ENCODE assay signal across 19 mouse cellular contexts in genomic region chr4:117652727-117653126, GRCm38 (mm10). TPM values are rescaled to one million over a fixed set of nuclear protein-coding genes. Genes with fewer than 3 reads are reported as not detected.
DNase-seq lines count a peak whose midpoint lies in the region; ATAC-seq and TF ChIP-seq lines count a peak whose summit lies in the region.
"Had no signal": no experiment of that assay in that cellular context is flagged by ENCODE, and none has a peak within 500 bp of the region (broad histone marks: within the 10 kb centered on the region; RNA-seq: fewer than 3 reads in every experiment).

No protein-coding gene starts in this region.

- H3K4me3 ChIP-seq in intestine, postnatal 0 days (ENCODE audit: low read depth, low read length): no peak overlapping the region
- no peak overlapping the region for H3K4me3 ChIP-seq in intestine, embryonic 16.5 days (ENCODE audit: low read length)
- H3K4me3 ChIP-seq in CH12.LX (replicated peaks in 1 of 3; ENCODE audit: low read depth in 2 of 3, low read length in 2 of 3, poor library complexity in 1 of 3): no peak overlapping the region
- no peak overlapping the region for H3K4me3 ChIP-seq in limb, embryonic 10.5 days
- H3K4me3 ChIP-seq in liver, embryonic 15.5 days (replicated peaks): no peak overlapping the region
- H3K4me3 ChIP-seq: heart, embryonic 12.5 days; hindbrain, embryonic 15.5 days had no signal

- WGBS in intestine, postnatal 0 days: 55% methylated on average over 5 of the region's 5 CpGs
- WGBS in intestine, embryonic 16.5 days: 62% methylated on average over 5 of the region's 5 CpGs
- WGBS in limb, embryonic 10.5 days: 48% methylated on average over 5 of the region's 5 CpGs
- WGBS in liver, embryonic 15.5 days (ENCODE audit: insufficient replicate concordance): 42% methylated on average over 5 of the region's 5 CpGs

- TF ChIP-seq EP300 in CH12.LX (IDR thresholded peaks at IDR 0.05; ENCODE audit: low read length): no peak

- H3K36me3 ChIP-seq in intestine, postnatal 0 days (ENCODE audit: control insufficient read depth, insufficient read depth): peaks cover 18% of the 10 kb centered on the region; the same call in 1 of the 2 replicates
- peaks cover 2% of the 10 kb centered on the region; the same call in 1 of the 2 replicates for H3K36me3 ChIP-seq in intestine, embryonic 16.5 days (ENCODE audit: control insufficient read depth, insufficient read depth, low read length)
- H3K36me3 ChIP-seq in CH12.LX (replicated peaks in 1 of 2; ENCODE audit: control insufficient read depth in 1 of 2, insufficient read depth in 1 of 2, low read length in 1 of 2): peaks cover 2 to 57% of the 10 kb centered on the region in 2 experiments
- peaks cover 13% of the 10 kb centered on the region for H3K36me3 ChIP-seq in limb, embryonic 10.5 days
- no peaks in the 10 kb centered on the region for H3K36me3 ChIP-seq in liver, embryonic 15.5 days (replicated peaks)
- H3K36me3 ChIP-seq: hindbrain, embryonic 15.5 days had no signal

- no peak overlapping the region for H3K27ac ChIP-seq in intestine, postnatal 0 days (ENCODE audit: low read depth, low read length)
- H3K27ac ChIP-seq in intestine, embryonic 16.5 days (ENCODE audit: low read length): no peak overlapping the region
- peak overlapping the region; percentile 52 for H3K27ac ChIP-seq in CH12.LX (ENCODE audit: insufficient read depth, low read depth)
- peak overlapping the region; percentile 85 for H3K27ac ChIP-seq in limb, embryonic 10.5 days
- no peak overlapping the region for H3K27ac ChIP-seq in liver, embryonic 15.5 days (replicated peaks)
- H3K27ac ChIP-seq: hindbrain, embryonic 15.5 days; kidney, postnatal 0 days had no signal

- dilution Hi-C loops in CH12.LX (cut with MboI; ENCODE audit: extremely low pct_ligation_motif_present, extremely low pct_unique_long_range_greater_than_20kb, low sequenced_read_pairs): no loop called here

- DNase-seq in CH12.LX (ENCODE audit: extremely low read depth): peak; percentile 89
- DNase-seq in limb, embryonic 10.5 days (ENCODE audit: low spot score): no peak
- no peak for DNase-seq in kidney, postnatal 14 days
- no peak for DNase-seq in adrenal gland, postnatal 14 days
- DNase-seq in adrenal gland, postnatal 10 days: no peak
- DNase-seq: B cell, adult 2 months; cerebellum, postnatal 14 days; embryo, embryonic 11 days; kidney, adult 11 months; layer of hippocampus, postnatal 36 days; lung, adult 2 months; lung, postnatal 36 days; right cerebral cortex, postnatal 4 days had no signal

- no peak for ATAC-seq in intestine, postnatal 0 days
- ATAC-seq in intestine, embryonic 16.5 days: no peak
- ATAC-seq in liver, embryonic 15.5 days (ENCODE audit: insufficient read depth): peak; percentile 71

- in situ Hi-C loops in CH12.LX (cut with MboI; ENCODE audit: low pct_ligation_motif_present, low pct_unique_long_range_greater_than_20kb, low sequenced_read_pairs): loop anchor here (10.0 kb wide), 1 partner anchor 328 kb away; no protein-coding TSS in a partner anchor

- no peak overlapping the region for H3K9ac ChIP-seq in intestine, postnatal 0 days (ENCODE audit: low read depth, low read length)
- H3K9ac ChIP-seq in intestine, embryonic 16.5 days (ENCODE audit: low read depth, low read length): no peak overlapping the region
- no peak overlapping the region for H3K9ac ChIP-seq in CH12.LX (ENCODE audit: insufficient read depth, low read depth)
- H3K9ac ChIP-seq in liver, embryonic 15.5 days: no peak overlapping the region
- H3K9ac ChIP-seq: heart, embryonic 12.5 days; hindbrain, embryonic 15.5 days had no signal

- TF ChIP-seq RAD21 in CH12.LX (IDR thresholded peaks at IDR 0.05; ENCODE audit: low read depth, low read length): peak; percentile 58

- no peak overlapping the region for H3K4me2 ChIP-seq in intestine, postnatal 0 days (replicated peaks; ENCODE audit: low read depth)
- no peak overlapping the region for H3K4me2 ChIP-seq in intestine, embryonic 16.5 days (ENCODE audit: low read depth, low read length)
- H3K4me2 ChIP-seq in CH12.LX (ENCODE audit: insufficient read depth, low read depth, poor library complexity, severe bottlenecking): peak overlapping the region; percentile 32; the same call in 1 of the 2 replicates
- no peak overlapping the region for H3K4me2 ChIP-seq in liver, embryonic 15.5 days
- H3K4me2 ChIP-seq: heart, embryonic 12.5 days; hindbrain, embryonic 15.5 days had no signal

- no peaks in the 10 kb centered on the region for H3K9me3 ChIP-seq in intestine, postnatal 0 days (ENCODE audit: control insufficient read depth)
- H3K9me3 ChIP-seq in intestine, embryonic 16.5 days (ENCODE audit: control insufficient read depth, low read length): no peaks in the 10 kb centered on the region
- H3K9me3 ChIP-seq in CH12.LX (replicated peaks; ENCODE audit: low read length): no peaks in the 10 kb centered on the region
- no peaks in the 10 kb centered on the region for H3K9me3 ChIP-seq in limb, embryonic 10.5 days (replicated peaks)
- H3K9me3 ChIP-seq in liver, embryonic 15.5 days (replicated peaks): no peaks in the 10 kb centered on the region
- H3K9me3 ChIP-seq: heart, embryonic 12.5 days; hindbrain, embryonic 15.5 days had no signal

- no peaks in the 10 kb centered on the region for H3K79me2 ChIP-seq in CH12.LX (replicated peaks; ENCODE audit: control insufficient read depth, extremely low read depth, insufficient read depth, poor library complexity, severe bottlenecking)

- no peaks in the 10 kb centered on the region for H3K4me1 ChIP-seq in intestine, postnatal 0 days (replicated peaks; ENCODE audit: control insufficient read depth, insufficient read depth, low read length)
- no peaks in the 10 kb centered on the region for H3K4me1 ChIP-seq in intestine, embryonic 16.5 days (ENCODE audit: control insufficient read depth, insufficient read depth, low read length)
- H3K4me1 ChIP-seq in CH12.LX (ENCODE audit: control insufficient read depth in 1 of 2, insufficient read depth in 2 of 2): peaks cover 21 to 82% of the 10 kb centered on the region in 2 experiments
- H3K4me1 ChIP-seq in limb, embryonic 10.5 days: peaks cover 98% of the 10 kb centered on the region
- peaks cover 13% of the 10 kb centered on the region for H3K4me1 ChIP-seq in liver, embryonic 15.5 days (replicated peaks)

- TF ChIP-seq CTCF in intestine, postnatal 0 days (IDR thresholded peaks at IDR 0.05; ENCODE audit: low read depth): 0 out of 2 replicates have a peak, but pooled peaks have one; percentile 26
- peak in 1 of 2 experiments; percentile 70; a peak in 2 of 4 replicates for TF ChIP-seq CTCF in CH12.LX (conservative IDR thresholded peaks at IDR 0.05 in 1 of 2, IDR thresholded peaks at IDR 0.05 in 1 of 2; ENCODE audit: low read depth in 2 of 2, low read length in 2 of 2)

- peak; percentile 46 for TF ChIP-seq POLR2A in CH12.LX (IDR thresholded peaks at IDR 0.05; ENCODE audit: low read depth, low read length)

- no peaks in the 10 kb centered on the region for H3K27me3 ChIP-seq in intestine, postnatal 0 days (replicated peaks; ENCODE audit: control insufficient read depth, insufficient read depth, low read length)
- no peaks in the 10 kb centered on the region for H3K27me3 ChIP-seq in intestine, embryonic 16.5 days (replicated peaks; ENCODE audit: control insufficient read depth, insufficient read depth, low read length)
- no peaks in the 10 kb centered on the region for H3K27me3 ChIP-seq in CH12.LX (replicated peaks)
- no peaks in the 10 kb centered on the region for H3K27me3 ChIP-seq in limb, embryonic 10.5 days (ENCODE audit: low read depth, poor library complexity, severe bottlenecking)
- no peaks in the 10 kb centered on the region for H3K27me3 ChIP-seq in liver, embryonic 15.5 days
- H3K27me3 ChIP-seq: heart, embryonic 12.5 days; hindbrain, embryonic 15.5 days had no signal

TF ChIP-seq in CH12.LX, 34 proteins besides CTCF, POLR2A, EP300 and RAD21 (continues in another document):
- TF ChIP-seq ETS1 (conservative IDR thresholded peaks at IDR 0.05; ENCODE audit: low read depth, low read length) (peak; percentile 63; the same call in 1 of the 2 replicates), POLR2AphosphoS2 (IDR thresholded peaks at IDR 0.05; ENCODE audit: low read depth, low read length) (no peak), NRF1 (IDR thresholded peaks at IDR 0.05; ENCODE audit: low read depth, low read length) (no peak), BHLHE40 (IDR thresholded peaks at IDR 0.05; ENCODE audit: low read depth, low read length) (peak; percentile 89), ZNF384 (IDR thresholded peaks at IDR 0.05; ENCODE audit: low read depth, low read length) (no peak), NELFE (IDR thresholded peaks at IDR 0.05; ENCODE audit: low read depth, low read length) (no peak), SIN3A (IDR thresholded peaks at IDR 0.05; ENCODE audit: low read length) (no peak), CHD1 (IDR thresholded peaks at IDR 0.05; ENCODE audit: low read depth, low read length) (no peak), TBP (conservative IDR thresholded peaks at IDR 0.05; ENCODE audit: low read depth, low read length) (0 out of 2 replicates have a peak, but pooled peaks have one; percentile 70), JUND (conservative IDR thresholded peaks at IDR 0.05; ENCODE audit: low read depth, low read length) (no peak), UBTF (IDR thresholded peaks at IDR 0.05; ENCODE audit: low read depth, low read length) (no peak), USF1 (IDR thresholded peaks at IDR 0.05; ENCODE audit: low read depth, low read length) (peak; percentile 64), SMC3 (IDR thresholded peaks at IDR 0.05; ENCODE audit: low read depth, low read length) (peak; percentile 38), MYC (IDR thresholded peaks at IDR 0.05; ENCODE audit: low read depth, low read length) (no peak), PAX5 (IDR thresholded peaks at IDR 0.05; ENCODE audit: low read length) (no peak), MXI1 (IDR thresholded peaks at IDR 0.05; ENCODE audit: low read depth, low read length) (no peak), ZKSCAN1 (IDR thresholded peaks at IDR 0.05; ENCODE audit: borderline replicate concordance, low read depth, low read length) (no peak), ZMIZ1 (IDR thresholded peaks at IDR 0.05; ENCODE audit: low read depth, low read length) (no peak), IRF4 (IDR thresholded peaks at IDR 0.05; ENCODE audit: low read depth, low read length) (peak; percentile 46; the same call in 1 of the 2 replicates)

RNA-seq across cellular contexts. Expression of gene Dmap1, which starts 29.3 kb away (rescaled TPM):
- 22.1 and 22.7 TPM in 2 replicates for polyA plus RNA-seq in intestine, postnatal 0 days (2015; fragmentation: Nextera tagmentation; extraction: Ambion mirVana)
- 40.7 and 45.0 TPM in 2 replicates for polyA plus RNA-seq in intestine, embryonic 16.5 days (2015; fragmentation: Nextera tagmentation; extraction: Ambion mirVana)
- 39.3 and 42.2 TPM in 2 replicates for total RNA-seq in CH12.LX (2012; rRNA removed)
- total RNA-seq in CH12.LX (2014; rRNA removed): 39.3 and 42.6 TPM in 2 replicates
- polyA plus RNA-seq in CH12.LX (2012; ENCODE audit: insufficient read length, low read depth): 43.4 and 44.5 TPM in 2 replicates
- polyA plus RNA-seq in limb, embryonic 10.5 days (2016; fragmentation: Nextera tagmentation; extraction: Ambion mirVana): 89.7 and 92.2 TPM in 2 replicates
- polyA plus RNA-seq in liver, embryonic 15.5 days (2015; fragmentation: Nextera tagmentation; extraction: Ambion mirVana): 17.6 and 19.1 TPM in 2 replicates
- total RNA-seq in adrenal gland, postnatal 14 days (2021): 21.4 and 27.5 TPM in 2 replicates
- total RNA-seq in adrenal gland, postnatal 10 days (2021): 10 to 100 TPM; 25.6 to 29.6 TPM

Comparison
In these comparisons a context has a peak if more than half of its experiments do, and no peak if none do; other contexts are left out.
1. H3K27ac ChIP-seq: peak in CH12.LX (single experiment) and limb, embryonic 10.5 days (single experiment); none in intestine, postnatal 0 days (single experiment), intestine, embryonic 16.5 days (single experiment) and liver, embryonic 15.5 days (single experiment).